Mouse (Mus musculus): ENCODE data around the gene Gm2237. TPM values are rescaled to one million over a fixed set of nuclear protein-coding genes. Genes with fewer than 3 reads are reported as not detected.
"Not testable (repeated sequence)": the region's sequence is repeated elsewhere in the genome, so short reads cannot be mapped to it uniquely, and the experiment has no call there.

Gm2237 gene
- 10 to 100 TPM; 22.1 to 28.2 TPM for total RNA-seq (2021)

DNA sequence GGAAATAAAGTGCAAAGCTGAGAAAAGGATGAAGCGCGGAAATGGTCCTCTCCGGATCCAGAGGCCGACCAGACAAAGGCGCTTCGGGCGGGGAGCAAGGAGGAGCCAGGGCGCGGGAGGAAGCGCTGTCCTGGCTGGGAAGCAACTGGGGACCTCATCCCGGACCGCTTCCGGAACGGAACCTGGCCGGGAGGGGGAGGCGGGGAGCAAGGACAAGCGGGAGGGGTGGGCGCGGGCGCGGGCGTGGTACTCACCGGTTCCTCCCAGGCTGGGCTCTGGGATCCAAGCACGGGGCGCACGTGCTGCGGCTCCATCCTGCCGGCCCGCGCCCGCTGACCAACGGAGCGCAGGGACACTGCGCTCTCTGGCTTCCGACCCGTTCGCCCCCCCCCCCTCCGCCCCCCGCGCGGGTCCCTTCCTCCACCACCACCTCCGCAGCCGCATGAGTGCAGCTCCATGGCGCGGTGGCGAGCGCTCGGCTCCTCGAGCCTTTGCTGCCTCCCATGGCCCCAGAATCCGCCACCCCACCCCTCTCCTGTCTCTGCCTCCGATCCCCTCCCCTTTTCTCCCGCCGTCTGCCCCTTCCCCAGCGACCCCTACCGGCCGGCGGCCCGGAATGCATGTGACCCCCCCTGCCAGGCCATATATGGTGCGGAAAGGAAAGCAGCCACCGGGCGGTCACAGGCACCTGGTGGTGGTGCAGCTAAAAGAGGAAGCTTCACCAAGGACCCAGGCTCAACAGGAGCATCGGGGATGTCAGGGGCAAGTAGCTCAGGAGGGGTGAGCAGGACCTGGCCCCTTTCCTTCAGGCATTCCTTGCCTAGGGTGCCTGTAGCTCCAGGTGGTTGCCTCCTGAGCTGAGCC, at the start of gene Gm2237:
TSS of gene Gm2237 (minus strand) at position 332 of the 864 bp plus-strand sequence.
- intact Hi-C loops (cut with DNase I), result not testable (repeated sequence)
- peak; percentile 29 for DNase-seq

DNA sequence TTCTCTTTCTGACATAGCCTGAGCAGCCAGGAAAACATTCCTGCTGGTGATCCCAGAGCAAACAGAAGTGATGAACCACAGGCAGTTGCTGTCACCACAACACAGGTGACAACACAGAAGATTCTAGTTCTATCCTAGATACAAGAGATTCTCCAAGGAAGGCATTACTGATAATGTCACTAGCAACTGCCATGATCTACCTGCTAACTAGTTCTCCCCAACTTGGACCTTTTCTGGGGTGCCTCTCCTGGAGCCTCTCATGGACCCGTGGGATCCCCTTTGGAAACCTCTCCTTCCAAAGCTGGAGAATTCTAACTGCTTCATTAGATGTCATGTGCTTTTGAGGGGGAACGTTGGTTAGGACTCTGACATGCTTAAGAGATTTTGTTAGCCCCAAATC, 17.5 kb upstream of the Gm2237 start, which contains the start of gene Gm5458:
TSS of gene Gm5458 (minus strand) at position 101 of the 400 bp plus-strand sequence.
- intact Hi-C loops (cut with DNase I), result not testable (repeated sequence)

DNA sequence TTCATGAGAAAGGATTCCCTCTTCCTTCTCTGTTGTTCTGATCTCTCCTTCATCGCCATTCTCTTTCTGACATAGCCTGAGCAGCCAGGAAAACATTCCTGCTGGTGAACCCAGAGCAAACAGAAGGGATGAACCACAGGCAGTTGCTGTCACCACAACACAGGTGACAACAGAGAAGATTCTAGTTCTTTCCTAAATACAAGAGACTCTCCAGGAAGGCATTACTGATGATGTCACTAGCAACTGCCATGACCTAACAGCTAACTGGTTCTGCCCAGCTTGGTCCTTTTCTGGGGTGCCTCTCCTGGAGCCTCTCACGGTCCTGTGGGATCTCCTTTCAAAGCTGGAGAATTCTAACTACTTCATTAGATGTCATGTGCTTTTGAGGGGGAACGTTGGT, 35.1 kb downstream of the Gm2237 start, which contains the start of gene Gm2244:
TSS of gene Gm2244 (minus strand) at position 101 of the 400 bp plus-strand sequence.
- intact Hi-C loops (cut with DNase I); DNase-seq: not testable (repeated sequence)

More for the DNA sequence above, 17.5 kb upstream of the Gm2237 start, which contains the start of gene Gm5458:
- not testable (repeated sequence) for DNase-seq

Other genes with a start within 250 kb of the Gm2237 start
- gene Gm21738, start 166.2 kb downstream of the Gm2237 start, total RNA-seq (2021), result under 1 TPM in 1 of 2 experiments, not detected in 1; 0.85 TPM
- gene Gm2244, start 35.2 kb downstream of the Gm2237 start, total RNA-seq (2021), result not detected
- not detected for gene Gm5458, start 17.4 kb upstream of the Gm2237 start, total RNA-seq (2021)
- gene Nid2, start 166.1 kb upstream of the Gm2237 start, total RNA-seq (2021), result 10 to 100 TPM; 22.7 to 24.8 TPM
- gene Rtraf, start 238.7 kb upstream of the Gm2237 start, total RNA-seq (2021), result 10 to 100 TPM; 67.1 to 73.1 TPM

All from left cerebral cortex, postnatal 4 days (tissue).